Mouse (Mus musculus): ENCODE data around the gene Tmem123.

DNA sequence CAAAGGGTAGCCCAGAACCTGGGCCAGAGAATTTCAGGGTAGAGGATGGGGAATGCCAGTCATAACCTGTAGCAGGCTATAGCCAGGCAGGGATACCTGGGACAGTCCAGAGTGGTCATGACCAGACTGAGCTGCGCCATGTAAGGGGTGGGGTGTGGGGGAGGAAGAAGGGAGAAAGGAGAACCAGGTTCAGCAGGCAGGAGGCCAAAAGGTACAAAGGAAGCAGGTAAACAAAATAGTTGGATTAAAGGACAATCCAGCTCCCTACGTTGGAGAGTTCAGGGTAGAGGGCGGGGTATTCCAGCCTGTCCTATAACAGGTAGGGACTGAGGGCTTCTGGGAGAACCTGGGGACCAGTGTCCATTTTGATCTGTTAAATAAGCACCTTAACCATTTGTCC is 34.7 kb downstream of the Tmem123 start:
- no peak for TF ChIP-seq POLR2A (IDR thresholded peaks at IDR 0.05; ENCODE audit: control insufficient read depth, low read depth, low read length)
- no peak for TF ChIP-seq CTCF (IDR thresholded peaks at IDR 0.05; ENCODE audit: control insufficient read depth, insufficient read depth, insufficient replicate concordance, low read depth, low read length)
